Mouse (Mus musculus) retina, embryonic 14.5 days (tissue): ENCODE data around the gene Nsl1.
A peak's percentile ranks its signal among the peaks of the same experiment; 100 is the strongest.

Source experiments
- DNase-seq: peaks from one replicate; pipeline ENCODE4 v3.0.0-alpha.2; 2015; ENCODE audit warnings: low spot score

Gene Nsl1

GRCm38 (mm10) chr1:191095019-191095418, 32.2 kb downstream of the Nsl1 start:
- DNase-seq = no peak

GRCm38 (mm10) chr1:191096871-191097681, 34.3 kb downstream of the Nsl1 start:
- peak; percentile 20 for DNase-seq

GRCm38 (mm10) chr1:191097802-191098747, 35.3 kb downstream of the Nsl1 start, which contains the start of gene Batf3:
TSS of gene Batf3 (plus strand) at chr1:191097847.
- DNase-seq = peak; percentile 74

- DNase-seq = no peak
Observed at GRCm38 (mm10) chr1:191099114-191099513, 36.3 kb downstream of the Nsl1 start.

- DNase-seq = no peak
Observed at GRCm38 (mm10) chr1:191099772-191100291, 37.0 kb downstream of the Nsl1 start.

GRCm38 (mm10) chr1:191102730-191103370, 40.0 kb downstream of the Nsl1 start:
- no peak for DNase-seq

DNA sequence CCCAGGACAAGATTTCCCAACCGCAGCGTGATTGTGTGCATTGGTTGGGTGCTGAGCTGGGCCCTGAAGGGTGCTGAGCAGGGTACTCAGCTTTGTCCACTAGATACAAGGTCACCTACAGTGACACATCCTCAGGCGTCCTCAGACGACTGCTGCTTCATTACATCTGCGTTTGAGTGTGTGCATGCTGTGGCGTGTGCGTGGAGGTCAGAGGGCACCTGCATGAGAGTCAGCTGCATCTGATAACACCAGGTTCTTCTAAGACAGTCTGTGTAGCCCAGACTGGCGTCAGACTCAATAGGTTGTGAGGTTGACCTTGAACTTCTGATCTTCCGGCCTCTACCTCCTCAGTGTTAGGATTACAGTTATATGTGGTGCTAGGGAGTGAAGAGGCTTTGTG, 42.4 kb downstream of the Nsl1 start:
- DNase-seq = no peak

DNA sequence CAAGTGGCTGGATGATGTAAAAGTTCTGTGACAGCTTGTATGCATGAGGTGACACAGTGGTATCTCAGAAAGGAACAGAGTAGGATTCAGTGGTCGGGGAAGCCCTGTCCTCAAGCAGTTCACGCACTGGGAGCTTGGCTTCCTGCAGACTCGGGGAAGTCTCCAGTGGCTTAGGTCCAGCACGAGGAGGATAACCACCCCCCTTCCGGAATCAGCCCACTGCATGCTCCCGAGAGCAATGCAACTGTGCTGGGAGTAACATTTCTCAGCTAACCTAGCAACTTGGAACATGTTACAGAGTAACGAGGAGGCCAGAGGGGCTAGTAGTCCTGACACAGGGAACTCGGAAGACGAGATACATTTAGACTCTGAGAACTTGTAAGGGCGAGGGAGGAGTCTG, 44.5 kb downstream of the Nsl1 start:
- DNase-seq = no peak

- no peak for DNase-seq
Observed at GRCm38 (mm10) chr1:191109907-191110306, 47.1 kb downstream of the Nsl1 start.

- DNase-seq = no peak
Observed at GRCm38 (mm10) chr1:191111146-191111545, 48.3 kb downstream of the Nsl1 start.

- no peak for DNase-seq
Observed at GRCm38 (mm10) chr1:191114868-191115267, 52.1 kb downstream of the Nsl1 start.

DNA sequence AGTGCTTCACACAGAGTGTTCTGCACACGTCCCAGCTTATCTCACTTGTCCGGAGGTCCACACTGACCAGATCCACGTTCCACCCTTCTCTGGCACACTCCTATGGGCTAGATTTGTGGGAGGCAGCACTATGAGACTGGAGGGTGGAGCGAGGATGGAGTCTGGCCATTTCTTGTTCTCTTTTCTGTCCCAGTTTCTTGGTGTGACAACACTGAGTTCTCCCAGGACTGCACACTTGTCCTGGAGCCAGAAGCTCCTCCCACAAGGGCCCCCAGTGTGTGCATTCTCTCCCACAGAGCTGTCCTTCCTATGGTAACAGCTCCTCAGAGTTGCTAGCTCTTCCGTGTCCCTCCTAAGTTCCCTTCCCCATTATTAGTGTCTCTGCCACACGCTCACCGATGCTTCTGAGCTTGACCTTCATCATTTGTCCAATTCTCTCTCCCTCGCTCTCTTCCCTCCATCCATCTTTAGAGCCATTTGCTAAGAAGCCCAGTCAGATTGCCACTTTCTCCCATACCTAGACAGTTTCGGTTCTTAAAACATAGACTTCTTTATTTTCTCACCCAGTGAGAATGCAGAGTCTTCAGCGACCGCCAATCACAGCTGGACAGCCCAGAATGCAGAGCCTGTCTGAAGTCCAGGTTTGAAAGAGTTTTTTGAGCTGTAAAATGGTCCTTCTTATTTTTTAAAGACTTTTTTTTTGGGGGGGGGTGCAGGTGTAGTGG, 52.9 kb downstream of the Nsl1 start:
- DNase-seq = no peak

- no peak for DNase-seq
Observed at GRCm38 (mm10) chr1:191122744-191123143, 59.9 kb downstream of the Nsl1 start.

DNA sequence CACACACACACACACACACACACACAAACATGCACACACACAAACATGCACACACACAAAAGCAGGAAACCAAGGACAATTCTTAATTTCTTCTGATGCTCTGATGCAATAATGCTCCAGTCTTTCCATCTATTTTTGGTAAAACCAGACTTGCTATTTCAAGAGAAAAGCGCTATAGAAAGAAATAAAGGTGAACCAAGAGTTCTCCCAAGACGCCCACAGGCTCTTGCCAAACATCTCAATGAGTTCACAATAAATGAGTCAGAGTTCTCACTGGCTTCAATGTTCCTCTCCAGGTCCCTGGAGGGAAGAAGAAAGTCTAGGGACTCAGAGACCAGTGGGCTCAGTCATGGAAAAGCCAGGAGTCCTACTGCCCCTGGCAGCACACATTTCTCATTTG, 60.9 kb downstream of the Nsl1 start:
- no peak for DNase-seq

- DNase-seq = no peak
Observed at GRCm38 (mm10) chr1:191124288-191124687, 61.5 kb downstream of the Nsl1 start.

- peak; percentile 63 for DNase-seq
Observed at GRCm38 (mm10) chr1:191125811-191126638, 63.2 kb downstream of the Nsl1 start.

GRCm38 (mm10) chr1:191131692-191132091, 68.9 kb downstream of the Nsl1 start:
- no peak for DNase-seq

- DNase-seq = no peak
Observed at GRCm38 (mm10) chr1:191132240-191132639, 69.4 kb downstream of the Nsl1 start.

DNA sequence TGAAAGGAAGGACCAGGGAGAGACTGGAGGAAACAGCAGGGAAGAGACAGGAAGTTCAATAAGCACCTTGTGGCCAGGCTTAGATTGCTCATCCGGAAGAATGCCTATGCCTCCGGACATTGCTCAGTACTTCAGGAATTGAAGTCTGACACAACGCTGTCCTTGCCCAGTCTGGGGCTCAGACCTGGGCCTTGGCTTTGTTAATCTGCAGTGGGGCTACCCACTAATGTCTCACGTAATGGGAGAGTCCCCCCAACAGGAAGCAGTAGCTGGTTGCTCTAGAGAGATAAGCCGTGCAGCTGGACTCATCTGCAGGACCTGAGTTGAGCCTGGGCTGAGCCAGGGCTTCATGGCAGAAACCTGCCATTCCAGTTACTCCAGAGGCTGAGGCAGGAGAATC, 70.1 kb downstream of the Nsl1 start:
- no peak for DNase-seq

- no peak for DNase-seq
Observed at GRCm38 (mm10) chr1:191135406-191135805, 72.6 kb downstream of the Nsl1 start.
